Mouse (Mus musculus): Measurements from ENCODE around the gene Hpn. TPM values are rescaled to one million over a fixed set of nuclear protein-coding genes. Genes with fewer than 3 reads are reported as not detected.

Gene Hpn
- total and polyA plus RNA-seq, 2 experiments from 2014 or later = 0.88 TPM; not detected in 1

GRCm38 (mm10) chr7:31122641-31123631, 7.8 kb upstream of the Hpn start:
- Histone ChIP-seq H3K9ac (replicated peaks; ENCODE audit: low read length) (no peak overlapping the region), H3K27me3 (ENCODE audit: insufficient read depth, low read length) (peaks cover 5% of the 10 kb centered on the region; the same call in 1 of the 2 replicates), H3K4me3 (ENCODE audit: low read length) (no peak overlapping the region), H3K9me3 (ENCODE audit: low read length) (no peaks in the 10 kb centered on the region), H3K4me1 (ENCODE audit: insufficient read depth, low read length) (no peaks in the 10 kb centered on the region), H3K27ac (no peak overlapping the region), H3K4me2 (ENCODE audit: low read depth, low read length) (no peak overlapping the region), H3K36me3 (ENCODE audit: insufficient read depth, low read length) (no peaks in the 10 kb centered on the region)
- DNase-seq (ENCODE audit: low spot score) (no peak), ATAC-seq (no peak)
- no peak for TF ChIP-seq CTCF (IDR thresholded peaks at IDR 0.05; ENCODE audit: low read depth)
- 88% methylated on average over 16 of the region's 16 CpGs for WGBS

- Histone ChIP-seq H3K9ac (replicated peaks; ENCODE audit: low read length) (no peak overlapping the region), H3K4me3 (ENCODE audit: low read length) (no peak overlapping the region), H3K4me1 (ENCODE audit: insufficient read depth, low read length) (no peaks in the 10 kb centered on the region), H3K36me3 (ENCODE audit: insufficient read depth, low read length) (no peaks in the 10 kb centered on the region), H3K27me3 (ENCODE audit: insufficient read depth, low read length) (no peaks in the 10 kb centered on the region), H3K27ac (no peak overlapping the region), H3K4me2 (ENCODE audit: low read depth, low read length) (no peak overlapping the region), H3K9me3 (ENCODE audit: low read length) (no peaks in the 10 kb centered on the region)
- DNase-seq (ENCODE audit: low spot score) = no peak
- TF ChIP-seq CTCF (IDR thresholded peaks at IDR 0.05; ENCODE audit: low read depth) = no peak
- 91% methylated on average over 5 of the region's 5 CpGs for WGBS
- ATAC-seq = no peak
Observed at GRCm38 (mm10) chr7:31119556-31119955, 4.5 kb upstream of the Hpn start.

- no peaks in the 10 kb centered on the region for H3K27me3 ChIP-seq (ENCODE audit: insufficient read depth, low read length)
Observed at GRCm38 (mm10) chr7:31118486-31118885, 3.4 kb upstream of the Hpn start.

GRCm38 (mm10) chr7:31117465-31117864, 2.4 kb upstream of the Hpn start:
- Histone ChIP-seq H3K36me3 (ENCODE audit: insufficient read depth, low read length) (no peaks in the 10 kb centered on the region), H3K27ac (no peak overlapping the region), H3K27me3 (ENCODE audit: insufficient read depth, low read length) (no peaks in the 10 kb centered on the region), H3K4me2 (ENCODE audit: low read depth, low read length) (no peak overlapping the region), H3K9me3 (ENCODE audit: low read length) (no peaks in the 10 kb centered on the region), H3K4me3 (ENCODE audit: low read length) (no peak overlapping the region), H3K9ac (replicated peaks; ENCODE audit: low read length) (no peak overlapping the region), H3K4me1 (ENCODE audit: insufficient read depth, low read length) (no peaks in the 10 kb centered on the region)
- 78% methylated on average over 11 of the region's 11 CpGs for WGBS
- no peak for ATAC-seq
- DNase-seq (ENCODE audit: low spot score) = peak; percentile 23
- TF ChIP-seq CTCF (IDR thresholded peaks at IDR 0.05; ENCODE audit: low read depth) = 0 out of 2 replicates have a peak, but pooled peaks have one; percentile 6

More at GRCm38 (mm10) chr7:31118486-31118885, 3.4 kb upstream of the Hpn start:
- peak; percentile 17 for DNase-seq (ENCODE audit: low spot score)
- Histone ChIP-seq H3K4me1 (ENCODE audit: insufficient read depth, low read length) (no peaks in the 10 kb centered on the region), H3K9ac (replicated peaks; ENCODE audit: low read length) (no peak overlapping the region), H3K36me3 (ENCODE audit: insufficient read depth, low read length) (no peaks in the 10 kb centered on the region), H3K4me3 (ENCODE audit: low read length) (no peak overlapping the region), H3K27ac (no peak overlapping the region), H3K4me2 (ENCODE audit: low read depth, low read length) (no peak overlapping the region), H3K9me3 (ENCODE audit: low read length) (no peaks in the 10 kb centered on the region)
- TF ChIP-seq CTCF (IDR thresholded peaks at IDR 0.05; ENCODE audit: low read depth) = no peak
- WGBS = 66% methylated on average over 7 of the region's 7 CpGs
- ATAC-seq = no peak

- H3K9ac ChIP-seq (replicated peaks; ENCODE audit: low read length) = no peak overlapping the region
- no peak overlapping the region for H3K4me2 ChIP-seq (ENCODE audit: low read depth, low read length)
- no peaks in the 10 kb centered on the region for H3K36me3 ChIP-seq (ENCODE audit: insufficient read depth, low read length)
- WGBS = 47% methylated on average over 13 of the region's 16 CpGs
- H3K27ac ChIP-seq = no peak overlapping the region
- no peaks in the 10 kb centered on the region for H3K4me1 ChIP-seq (ENCODE audit: insufficient read depth, low read length)
- DNase-seq (ENCODE audit: low spot score) (no peak), ATAC-seq (0 out of 2 replicates have a peak, but pooled peaks have one; percentile 10)
- H3K4me3 ChIP-seq (ENCODE audit: low read length) = no peak overlapping the region
- no peaks in the 10 kb centered on the region for H3K9me3 ChIP-seq (ENCODE audit: low read length)
- no peak for TF ChIP-seq CTCF (IDR thresholded peaks at IDR 0.05; ENCODE audit: low read depth)
- no peaks in the 10 kb centered on the region for H3K27me3 ChIP-seq (ENCODE audit: insufficient read depth, low read length)
Observed at GRCm38 (mm10) chr7:31116721-31117145, 1.6 kb upstream of the Hpn start.

GRCm38 (mm10) chr7:31115587-31116043, 525 bp upstream of the Hpn start:
- no peak overlapping the region for H3K27ac ChIP-seq
- H3K9ac ChIP-seq (replicated peaks; ENCODE audit: low read length) = no peak overlapping the region
- H3K36me3 ChIP-seq (ENCODE audit: insufficient read depth, low read length) = no peaks in the 10 kb centered on the region
- no peak for TF ChIP-seq CTCF (IDR thresholded peaks at IDR 0.05; ENCODE audit: low read depth)
- H3K9me3 ChIP-seq (ENCODE audit: low read length) = no peaks in the 10 kb centered on the region
- ATAC-seq (peak; percentile 4; the same call in 1 of the 2 replicates), DNase-seq (ENCODE audit: low spot score) (no peak)
- 38% methylated on average over 17 of the region's 17 CpGs for WGBS
- no peaks in the 10 kb centered on the region for H3K4me1 ChIP-seq (ENCODE audit: insufficient read depth, low read length)
- no peak overlapping the region for H3K4me3 ChIP-seq (ENCODE audit: low read length)
- no peaks in the 10 kb centered on the region for H3K27me3 ChIP-seq (ENCODE audit: insufficient read depth, low read length)
- H3K4me2 ChIP-seq (ENCODE audit: low read depth, low read length) = no peak overlapping the region

All from hindbrain, postnatal 0 days (tissue).